Mouse (Mus musculus): ENCODE measurements around the gene Mtcp1.

GRCm38 (mm10) chrX:75399471-75399870 lies 16.9 kb downstream of the Mtcp1 start:
- TF ChIP-seq FLI1 (IDR thresholded peaks at IDR 0.05; ENCODE audit: low read length) (no peak), GATA1 (IDR thresholded peaks at IDR 0.05; ENCODE audit: borderline replicate concordance, low read length) (no peak)
